Mouse (Mus musculus): ENCODE results near the gene Ifrd1. TPM values are rescaled to one million over a fixed set of nuclear protein-coding genes. Genes with fewer than 3 reads are reported as not detected.
A peak's percentile ranks its signal among the peaks of the same experiment; 100 is the strongest.

Gene Ifrd1
- total RNA-seq, 2 experiments from 2014 or later, result 91.8 to 95.7 TPM

DNA sequence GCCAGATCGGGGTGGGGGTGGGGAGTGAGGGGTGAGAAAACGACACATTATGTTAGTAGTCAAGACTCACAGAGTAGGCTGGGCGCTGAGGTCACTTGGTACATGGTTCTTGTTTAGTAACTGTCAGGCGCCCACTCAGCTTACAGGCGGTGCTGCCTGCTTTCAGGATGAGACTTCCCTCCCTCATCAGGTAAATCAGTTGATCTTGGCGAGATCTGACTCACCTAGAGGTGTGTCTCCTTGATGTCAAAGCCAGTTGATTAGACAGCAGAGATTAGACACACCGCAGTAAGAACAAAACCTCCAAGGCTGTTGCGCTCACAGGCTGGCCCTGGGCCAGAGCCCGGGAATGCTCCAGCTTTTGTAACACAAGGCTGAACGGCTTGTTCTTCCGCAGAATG, 4.5 kb downstream of the Ifrd1 start:
- peak; percentile 39 to 78 for DNase-seq (ENCODE audit: low spot score in 2 of 2)

DNA sequence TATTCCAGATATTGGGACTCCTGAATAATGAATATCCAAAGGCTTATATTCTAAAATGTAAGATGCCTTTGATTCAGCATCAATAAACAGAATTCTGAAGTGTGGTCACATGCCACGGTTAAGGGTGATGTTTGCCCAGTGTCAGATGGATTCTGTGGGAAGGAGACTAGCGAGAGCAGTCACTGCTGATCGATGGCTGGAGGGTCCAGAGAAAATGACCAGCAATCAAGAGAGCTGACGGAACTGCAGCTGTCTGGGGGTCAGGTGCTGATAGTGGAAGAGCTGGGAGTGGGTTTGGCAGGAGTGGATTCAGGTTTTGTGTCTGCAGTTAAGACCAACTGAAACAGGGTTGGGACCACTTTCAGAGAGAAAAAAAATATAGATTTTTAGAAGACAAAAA, 5.1 kb downstream of the Ifrd1 start:
- no peak for DNase-seq (ENCODE audit: low spot score in 2 of 2)

DNA sequence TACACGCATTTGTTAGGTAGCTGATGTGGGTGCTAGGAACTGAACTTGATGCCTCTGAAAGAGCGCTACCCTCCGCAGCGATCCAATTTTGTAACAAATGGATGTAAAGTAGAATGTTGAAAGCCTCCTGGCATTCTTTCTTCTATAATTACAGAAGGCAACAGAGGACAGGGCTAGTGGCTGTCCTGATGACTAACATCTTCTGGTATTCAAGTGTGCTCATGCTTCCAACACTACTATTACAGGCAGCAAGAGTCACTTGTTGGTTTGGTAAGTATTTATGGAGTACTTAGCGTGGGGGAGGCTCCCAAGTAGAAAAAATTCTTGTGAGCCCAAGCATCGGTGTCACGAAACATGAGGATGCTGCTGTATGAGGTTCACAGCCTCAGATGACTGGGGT, 9.1 kb downstream of the Ifrd1 start:
- DNase-seq (ENCODE audit: low spot score in 2 of 2), result no peak

DNA sequence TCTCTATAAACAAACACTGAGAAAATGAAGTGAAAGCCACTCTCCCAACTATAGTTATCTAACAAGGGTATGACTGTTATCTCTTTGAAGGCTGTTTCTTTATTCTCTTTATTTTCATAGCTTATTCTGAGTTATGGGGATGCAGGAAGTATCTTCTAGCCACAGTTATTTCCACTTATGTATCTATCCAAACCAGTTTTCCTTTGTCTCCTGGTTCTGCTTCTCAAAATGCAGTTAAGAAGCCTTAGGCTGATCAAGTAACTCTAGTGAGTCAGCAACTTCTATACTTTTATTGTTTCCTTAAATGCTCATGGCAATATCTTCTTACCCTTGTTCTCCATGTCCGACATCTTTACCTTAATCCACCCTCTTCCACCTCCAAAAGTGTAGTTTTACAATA, 16.1 kb downstream of the Ifrd1 start:
- DNase-seq (ENCODE audit: low spot score in 2 of 2), result no peak

DNA sequence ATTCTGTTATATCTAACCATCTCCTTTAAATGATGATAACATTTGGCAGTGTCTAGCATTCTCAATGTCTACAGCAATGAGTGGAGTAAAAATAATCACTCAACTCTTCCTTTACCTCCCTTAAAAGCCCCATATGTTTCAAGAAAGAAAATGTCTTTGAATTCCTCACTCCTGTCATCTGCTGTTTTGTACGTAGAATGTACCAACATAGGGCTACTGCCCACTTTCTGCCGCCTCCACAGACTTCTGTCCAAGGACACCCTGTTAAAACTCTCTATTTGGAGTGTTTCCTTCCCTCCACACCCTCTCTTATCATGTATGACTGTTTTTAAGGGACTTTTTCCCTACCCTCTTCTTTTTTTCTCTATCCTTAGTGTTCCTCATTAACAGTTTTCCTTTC, 16.7 kb downstream of the Ifrd1 start:
- DNase-seq (ENCODE audit: low spot score in 2 of 2), result peak in 1 of 2 experiments; percentile 52

DNA sequence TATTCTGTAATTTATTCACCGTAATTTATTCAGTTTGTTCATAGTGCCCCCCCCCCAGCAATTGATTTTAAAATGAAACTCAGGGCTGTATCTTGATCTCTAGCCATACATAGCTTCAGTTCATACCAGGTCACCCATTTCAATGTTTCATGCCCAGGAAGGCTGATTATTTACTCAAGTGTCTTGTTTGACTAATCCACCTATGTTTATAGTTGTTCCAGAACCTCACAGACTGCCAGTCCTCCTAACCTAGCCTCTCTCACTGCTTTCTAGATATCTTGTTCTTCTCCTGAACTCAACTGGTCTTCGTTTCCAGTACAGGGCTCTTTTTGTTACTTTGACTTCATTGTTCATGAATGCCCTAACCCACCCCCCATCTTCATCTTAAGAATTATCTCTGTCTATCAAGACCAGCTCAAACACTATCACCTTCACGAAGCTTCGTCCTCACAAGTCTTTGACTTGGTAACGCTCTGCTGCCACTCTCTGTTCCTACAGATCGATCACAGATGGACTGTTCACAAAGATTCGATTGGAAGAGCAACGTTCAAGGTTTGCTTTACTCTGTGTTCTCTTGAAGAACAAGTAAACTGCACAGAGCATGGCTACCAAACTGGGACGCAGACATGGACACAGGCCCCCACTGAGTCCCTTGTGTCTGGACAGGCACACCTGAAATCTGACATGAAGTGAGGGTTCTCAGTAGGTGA, 24.0 kb downstream of the Ifrd1 start:
- no peak for DNase-seq (ENCODE audit: low spot score in 2 of 2)

DNA sequence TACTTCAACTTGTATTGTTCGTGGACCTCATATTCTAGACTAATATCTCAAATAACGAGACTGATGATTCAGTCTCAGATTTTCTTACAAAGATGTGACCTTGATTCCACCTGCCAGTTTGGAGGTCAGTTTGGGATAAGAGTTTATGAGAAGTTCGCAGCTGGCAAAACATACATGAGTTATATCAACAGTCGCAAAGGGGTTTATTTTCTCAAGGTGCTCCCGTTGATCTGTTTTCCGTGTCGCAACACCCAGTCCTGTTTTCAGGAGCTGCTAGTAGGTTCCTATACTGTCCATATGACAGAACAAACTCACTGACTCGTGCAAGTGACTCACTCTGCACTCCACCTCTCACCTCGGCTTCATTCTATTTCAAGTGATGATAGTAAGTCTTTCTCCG, 24.6 kb downstream of the Ifrd1 start:
- no peak for DNase-seq (ENCODE audit: low spot score in 2 of 2)

DNA sequence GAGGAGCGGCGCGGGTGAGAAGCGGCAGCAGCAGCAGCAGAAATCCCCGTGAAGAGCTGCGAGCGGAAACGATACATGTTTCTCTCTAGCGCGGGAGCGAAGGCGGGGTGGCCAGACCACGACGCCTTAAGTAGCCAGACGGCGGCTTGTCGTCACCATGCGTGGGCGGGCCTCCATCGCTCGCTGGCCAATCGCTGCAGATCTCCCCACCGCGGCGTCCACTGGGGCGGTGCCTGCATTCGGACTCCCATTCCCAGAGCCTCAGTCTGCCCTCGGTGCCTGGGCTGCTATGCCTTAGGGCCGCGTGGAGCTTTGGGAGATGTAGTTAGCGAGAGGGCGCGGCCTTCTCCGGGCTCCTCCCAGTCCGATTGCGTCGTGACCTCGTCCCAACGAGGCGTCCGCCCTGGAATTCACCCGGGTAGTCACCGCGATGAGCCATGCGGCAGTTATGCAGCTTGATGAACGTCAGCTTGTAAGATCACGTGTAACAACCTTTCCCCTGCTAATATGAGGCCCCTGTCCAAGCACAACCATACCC, 25.2 kb downstream of the Ifrd1 start:
- peak; percentile 99 to 100 for DNase-seq (ENCODE audit: low spot score in 2 of 2)

DNA sequence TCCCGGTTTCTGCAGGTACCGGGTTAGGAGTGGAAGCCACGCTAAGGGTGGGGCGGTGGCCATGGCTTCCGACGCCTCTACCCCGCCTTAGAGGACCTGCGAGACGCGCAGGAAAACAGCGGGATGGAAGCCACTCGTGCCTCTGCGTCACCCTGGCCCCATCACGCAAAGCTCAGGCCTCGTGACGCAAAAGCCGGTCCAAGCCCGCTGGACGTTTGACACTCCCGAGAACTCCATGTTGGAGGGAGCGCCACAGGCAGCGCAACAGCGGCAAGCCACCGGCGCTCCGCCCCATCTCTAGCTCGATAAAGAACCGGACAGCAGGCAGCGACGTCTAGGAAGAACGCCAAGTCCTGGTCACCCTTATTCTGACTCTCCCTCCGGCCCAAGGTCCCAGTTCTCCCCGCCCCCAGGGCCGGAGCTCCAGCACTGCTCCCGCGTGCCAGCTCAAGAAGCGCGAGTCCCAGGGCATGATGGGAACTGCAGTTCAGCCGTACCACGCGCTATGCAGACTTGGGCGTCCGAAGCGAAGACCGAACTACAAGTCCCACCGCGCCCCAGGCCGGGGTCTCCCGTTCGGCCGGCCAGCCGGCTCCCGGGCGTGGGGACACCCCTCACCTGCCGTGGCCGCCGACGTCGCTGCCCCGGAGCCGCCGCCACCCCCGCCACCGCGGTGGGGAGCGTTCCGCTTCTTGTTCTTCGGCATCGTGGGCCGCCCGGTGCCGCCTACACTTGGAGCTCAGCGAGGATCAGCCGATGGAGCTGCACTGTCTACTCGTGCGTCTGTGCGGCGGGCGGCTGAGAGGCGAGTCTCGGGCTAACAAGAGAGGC, 25.8 kb downstream of the Ifrd1 start:
- peak; percentile 93 to 97 for DNase-seq (ENCODE audit: low spot score in 2 of 2)

DNA sequence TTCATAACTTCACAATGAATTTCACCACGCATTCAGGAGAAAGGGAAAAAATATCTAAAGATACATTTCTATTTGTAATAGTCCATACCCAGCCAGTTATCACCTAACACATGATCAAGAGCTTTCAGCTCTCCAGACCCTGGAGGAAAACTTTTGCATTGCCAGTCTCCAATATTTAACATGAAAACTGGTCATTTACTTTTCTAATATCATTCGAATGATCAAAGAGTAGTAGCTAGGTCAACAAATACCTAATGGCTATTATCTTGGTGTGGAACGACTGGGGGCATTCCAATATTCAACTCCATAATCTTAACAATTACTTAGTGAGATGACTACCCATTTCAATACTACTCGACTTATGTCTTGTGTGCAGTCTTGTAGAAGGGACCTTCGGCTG, 26.7 kb downstream of the Ifrd1 start:
- no peak for DNase-seq (ENCODE audit: low spot score in 2 of 2)

DNA sequence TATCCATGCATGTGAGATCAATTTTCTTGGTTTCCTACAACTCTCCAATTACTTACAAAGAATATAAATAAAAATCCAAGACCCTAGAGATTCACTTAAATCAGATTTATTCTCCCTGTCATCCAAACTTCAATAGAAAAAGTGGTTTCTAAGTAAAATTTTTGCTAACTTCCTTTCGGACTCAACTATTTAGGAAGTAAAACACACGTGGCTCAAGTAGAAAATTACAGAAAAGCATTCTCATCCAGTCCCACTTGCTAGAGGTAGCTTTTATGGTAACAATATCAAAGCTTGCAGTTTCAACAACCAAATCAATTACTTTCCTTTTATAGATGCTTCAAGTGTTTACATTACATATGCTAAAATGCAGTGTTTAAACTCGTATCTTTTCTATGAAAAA, 27.4 kb downstream of the Ifrd1 start:
- no peak for DNase-seq (ENCODE audit: low spot score in 2 of 2)

DNA sequence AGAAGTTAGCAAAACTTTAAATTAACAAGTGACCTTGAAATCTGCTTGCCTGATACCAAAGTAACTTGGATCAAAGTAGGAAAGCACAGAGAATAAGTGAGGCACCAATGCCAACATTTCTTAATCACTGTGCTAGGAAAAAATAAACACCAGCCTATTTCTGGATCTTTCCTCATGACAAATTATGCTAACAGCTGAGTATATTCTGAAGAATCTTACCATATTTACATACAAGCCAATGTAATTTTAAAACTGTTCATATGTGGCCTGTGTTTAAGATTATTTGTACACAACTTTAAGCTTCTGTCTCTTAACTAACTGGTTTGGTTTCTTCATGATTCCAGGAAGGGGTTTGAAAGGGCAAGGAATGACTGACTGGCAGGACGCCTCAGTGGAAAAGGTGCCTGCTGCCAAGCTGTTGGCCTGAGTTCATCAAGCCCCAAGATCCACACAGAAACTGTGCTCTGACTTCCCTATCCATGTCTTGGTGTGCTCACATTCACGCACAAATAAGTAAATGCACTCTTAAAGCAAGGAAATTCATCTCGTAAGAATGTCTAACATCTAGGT, 28.2 kb downstream of the Ifrd1 start:
- peak in 1 of 2 experiments; percentile 37 for DNase-seq (ENCODE audit: low spot score in 2 of 2)

DNA sequence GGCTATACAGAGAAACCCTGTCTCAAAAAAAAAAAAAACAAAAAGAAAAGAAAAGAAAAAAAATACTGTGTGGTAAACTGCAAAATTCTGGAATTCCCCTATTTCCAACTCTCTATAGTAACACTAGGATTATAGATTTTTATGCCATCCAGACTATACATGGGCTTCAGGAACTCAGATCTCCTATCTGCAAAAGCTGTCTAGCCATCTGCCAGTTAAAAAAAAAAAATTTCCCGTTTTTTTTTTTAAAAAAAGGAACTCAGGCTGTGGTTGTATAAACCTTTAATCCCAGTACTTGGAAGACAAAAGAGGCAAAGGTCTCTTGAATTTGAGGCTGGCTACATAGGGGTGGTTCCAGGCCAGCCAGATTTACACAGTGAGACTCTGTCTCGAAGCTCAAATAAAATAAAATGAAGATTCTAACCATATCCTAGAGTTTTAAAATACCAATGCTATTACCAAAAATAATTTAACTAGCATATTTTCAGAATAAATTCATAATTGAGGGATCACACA, 29.8 kb downstream of the Ifrd1 start:
- DNase-seq (ENCODE audit: low spot score in 2 of 2), result no peak

DNA sequence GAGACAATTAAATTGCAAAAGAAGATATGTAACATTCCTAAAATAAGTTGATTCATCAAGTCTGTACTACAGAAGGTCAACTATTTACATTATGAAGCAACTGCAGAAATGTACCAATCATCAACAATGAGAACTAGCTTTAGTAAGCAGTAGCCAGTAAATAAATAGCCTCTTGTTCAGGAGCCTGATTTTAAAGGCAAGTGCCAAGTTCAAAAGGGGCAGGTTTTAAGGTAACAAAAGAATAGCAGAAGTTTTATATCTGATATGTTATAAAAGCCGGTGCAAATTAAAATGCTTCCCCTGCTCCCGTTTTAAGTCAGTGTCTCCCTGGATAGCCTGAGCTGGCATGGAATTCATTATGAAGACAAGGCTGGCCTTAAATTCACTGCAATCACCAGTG, 30.5 kb downstream of the Ifrd1 start:
- DNase-seq (ENCODE audit: low spot score in 2 of 2), result no peak

DNA sequence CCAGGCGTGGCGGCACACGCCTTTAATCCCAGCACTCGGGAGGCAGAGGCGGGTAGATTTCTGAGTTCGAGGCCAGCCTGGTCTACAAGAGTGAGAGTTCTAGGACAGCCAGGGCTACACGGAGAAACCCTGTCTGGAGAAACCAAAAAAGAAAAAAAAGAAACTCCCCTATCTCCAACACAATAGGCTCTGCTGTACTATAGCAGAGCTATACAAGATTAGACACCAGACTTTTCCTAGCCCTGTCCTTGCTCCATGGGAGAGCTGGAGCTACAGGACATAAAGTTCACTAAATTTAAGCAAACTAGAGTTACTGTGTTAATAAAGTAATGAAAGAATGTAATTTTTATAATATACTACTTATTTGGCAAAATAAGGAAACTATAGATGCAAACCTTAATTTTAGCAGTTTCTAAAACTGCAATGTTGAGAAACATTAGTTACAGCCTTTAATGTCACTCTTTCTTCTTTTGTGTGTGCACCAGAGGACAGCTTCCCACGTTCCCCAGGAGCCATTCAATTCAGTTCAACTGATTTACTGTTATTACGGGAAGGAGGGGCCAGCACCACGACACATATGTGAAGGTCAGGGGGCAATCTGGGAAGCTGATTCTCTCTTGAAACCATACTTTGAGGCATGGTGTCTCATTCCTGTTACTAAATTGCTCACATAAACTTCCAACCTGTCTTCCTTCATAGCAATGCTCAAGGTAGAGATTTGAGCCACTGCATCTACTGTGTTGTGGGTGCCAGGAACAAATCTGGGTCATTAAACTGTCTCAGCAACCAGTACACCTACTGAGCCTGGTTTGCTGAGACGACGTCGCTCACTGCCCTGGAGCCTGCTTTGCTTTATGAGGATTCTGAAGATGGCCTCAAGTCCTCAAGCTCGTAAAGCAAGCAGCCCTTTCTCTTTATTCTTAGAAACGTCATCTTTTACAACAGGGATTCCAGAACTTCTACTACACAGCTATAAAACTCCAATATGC, 33.1 kb downstream of the Ifrd1 start:
- DNase-seq (ENCODE audit: low spot score in 2 of 2), result no peak

DNA sequence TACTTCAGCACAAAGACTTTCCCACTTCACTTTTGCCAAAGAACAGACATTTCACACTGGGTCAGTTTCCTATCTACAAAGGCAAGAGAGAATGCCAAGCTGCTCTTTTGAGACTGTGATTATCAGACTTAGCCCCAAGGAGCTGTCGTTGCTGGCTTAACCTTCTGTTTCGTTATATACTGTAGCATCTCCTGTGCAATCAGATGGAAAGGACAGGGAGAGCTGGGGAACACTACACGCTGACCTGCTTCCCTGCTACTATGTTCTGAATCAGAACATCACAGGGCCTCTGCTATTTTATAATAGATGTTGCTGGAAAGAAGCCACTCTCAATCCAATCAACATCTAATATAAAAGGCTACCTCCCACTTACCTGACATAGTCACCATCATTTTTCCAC, 39.3 kb downstream of the Ifrd1 start:
- DNase-seq (ENCODE audit: low spot score in 2 of 2), result no peak

DNA sequence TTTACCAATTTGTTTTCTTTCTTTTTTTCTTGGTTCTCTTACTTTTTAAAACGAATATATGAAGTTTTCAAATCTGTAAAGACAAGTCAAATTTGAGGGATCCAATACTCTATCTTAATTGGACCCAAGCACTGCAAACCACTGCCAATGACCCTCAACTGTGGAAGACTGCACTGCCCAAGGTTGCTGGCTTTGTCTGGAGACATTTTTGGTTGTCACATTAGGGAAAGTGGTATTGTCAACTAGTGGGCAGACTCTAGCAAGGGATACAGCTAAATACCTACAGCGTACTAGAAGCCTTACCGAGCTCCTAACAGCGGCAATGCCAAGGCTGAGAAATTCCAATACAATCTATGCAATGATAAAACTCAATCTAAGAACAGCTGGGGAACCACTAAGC, 40.4 kb downstream of the Ifrd1 start:
- no peak for DNase-seq (ENCODE audit: low spot score in 2 of 2)

DNA sequence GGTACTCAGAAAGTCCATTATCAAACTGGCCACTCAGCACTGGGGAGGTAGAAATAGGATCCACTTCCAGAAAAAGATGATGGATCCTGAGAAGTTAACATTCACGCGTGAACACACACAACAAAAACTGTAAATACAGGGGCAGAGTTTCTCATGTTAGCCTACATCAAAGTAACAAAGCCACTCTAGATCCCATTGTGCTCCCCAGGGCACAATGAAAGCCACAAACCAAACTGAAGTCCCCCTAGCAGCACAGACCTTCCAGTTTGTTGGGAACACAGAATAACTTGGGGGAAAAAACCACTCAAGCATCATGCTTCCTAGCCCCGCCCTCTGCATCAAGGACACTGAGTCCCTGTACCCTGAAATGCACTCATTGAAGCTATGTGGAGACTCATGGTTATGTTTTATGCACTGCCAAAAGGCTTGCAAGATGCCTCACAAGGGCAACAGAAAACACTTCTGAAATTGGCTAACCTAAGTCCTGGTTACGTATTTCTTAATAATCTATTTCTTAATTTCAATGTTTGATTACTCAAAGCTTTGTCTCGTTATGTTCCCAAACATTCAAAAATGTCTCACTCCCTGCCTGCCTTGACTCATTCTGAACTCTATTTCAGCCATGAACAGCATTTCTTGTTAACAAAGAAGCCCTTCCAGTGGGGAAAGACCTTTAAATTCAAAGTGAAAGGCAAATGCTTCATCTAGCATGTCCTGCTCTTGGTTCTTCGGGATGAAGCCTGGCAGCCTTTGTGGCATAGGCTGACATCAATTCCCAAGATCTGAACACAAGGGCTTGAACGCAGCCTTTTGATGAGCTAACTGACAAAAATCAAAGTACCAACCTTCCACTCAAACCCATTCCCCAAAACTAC, 45.9 kb downstream of the Ifrd1 start:
- DNase-seq (ENCODE audit: low spot score in 2 of 2), result no peak

DNA sequence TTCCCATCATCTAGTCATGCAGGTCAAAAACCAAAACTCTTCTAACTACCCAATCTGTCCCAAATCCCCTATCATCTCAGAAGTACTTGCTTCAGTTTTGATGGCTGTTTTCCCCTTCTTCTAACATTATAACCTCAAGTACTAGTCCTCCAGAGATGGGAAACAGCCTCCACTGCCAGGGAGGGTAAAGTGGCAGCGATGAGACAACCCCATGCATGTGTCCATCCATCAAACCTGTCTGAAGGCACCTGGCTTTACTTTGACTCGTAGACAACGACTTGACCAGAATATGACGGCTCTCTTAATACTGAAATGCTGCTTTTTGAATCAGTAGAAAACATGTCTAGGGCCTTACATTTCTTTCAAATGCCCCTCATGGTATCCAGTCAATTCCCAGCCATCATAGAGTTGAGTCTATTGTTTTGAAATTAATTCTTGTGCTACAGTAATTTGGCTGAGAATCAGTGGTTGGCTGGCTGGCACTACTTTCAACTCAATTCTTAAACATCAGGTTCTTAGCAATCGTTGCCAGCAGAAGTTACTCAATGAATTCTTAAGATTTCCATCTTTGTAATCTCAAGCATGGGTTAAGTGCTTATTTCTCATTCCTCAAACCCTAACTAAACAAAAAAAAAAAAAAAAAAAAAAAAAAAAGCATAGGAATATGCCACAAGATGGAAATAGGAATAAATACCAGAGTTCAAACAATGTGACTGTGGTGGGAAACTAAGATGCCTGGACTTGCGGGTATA, 47.6 kb downstream of the Ifrd1 start:
- no peak for DNase-seq (ENCODE audit: low spot score in 2 of 2)
